Mouse (Mus musculus) lung, adult 2 months (tissue): ENCODE results near the gene Mknk2.

Source experiments
- CTCF ChIP-seq: fragments of 200-500 bp; IDR thresholded peaks from 2 replicates; pipeline ENCODE4 v1.5.1; 2011; ENCODE audit warnings: mild to moderate bottlenecking, low read length, control low read depth; ENCODE audit not compliant: insufficient read depth
- POLR2A ChIP-seq: fragments of 200-500 bp; IDR thresholded peaks from 2 replicates; pipeline ENCODE4 v1.6.1; 2011; ENCODE audit warnings: low read depth, mild to moderate bottlenecking, control low read depth, low read length, borderline replicate concordance; ENCODE audit errors: extremely low read depth

DNA sequence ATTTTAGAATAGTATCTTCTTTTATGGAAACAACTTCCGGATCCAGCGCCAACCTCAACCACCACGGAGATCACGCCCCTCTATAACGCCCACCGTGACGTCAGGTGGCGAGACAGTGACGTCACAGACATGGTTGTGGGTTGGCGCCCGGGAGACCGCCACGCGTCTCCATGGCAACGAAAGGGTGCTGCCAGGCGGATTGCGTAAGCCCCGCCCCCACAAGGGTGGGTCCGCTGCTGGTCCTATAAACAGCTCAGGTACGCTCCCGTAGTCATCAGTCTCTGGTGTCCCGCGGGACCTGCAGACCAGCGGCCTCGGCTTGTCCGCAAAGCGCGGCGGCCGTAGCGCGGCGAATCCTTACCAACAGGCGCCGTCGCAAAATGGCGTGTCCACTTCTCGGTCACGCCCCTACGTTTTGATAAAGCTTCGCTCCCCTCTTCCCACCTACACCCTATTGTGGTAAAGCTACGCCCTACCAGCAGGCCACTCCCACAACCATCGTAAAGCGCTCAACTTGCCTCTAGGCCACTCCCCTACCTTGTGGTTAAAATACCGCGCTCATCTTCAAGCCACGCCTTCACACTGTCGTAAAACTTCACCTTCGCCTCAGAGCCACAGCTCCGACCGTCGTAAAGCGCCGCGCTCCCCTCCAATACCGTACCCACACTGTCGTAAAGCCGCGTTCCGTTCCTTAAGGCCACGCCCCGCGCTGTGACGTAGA lies 55.8 kb downstream of the Mknk2 start:
- no peak for TF ChIP-seq CTCF
- TF ChIP-seq POLR2A: peak; percentile 96
